Mouse (Mus musculus): ENCODE measurements around the gene 1700020N01Rik. TPM values are rescaled to one million over a fixed set of nuclear protein-coding genes. Genes with fewer than 3 reads are reported as not detected.

Gene 1700020N01Rik
- total RNA-seq, 2 experiments from 2014 or later = not detected

GRCm38 (mm10) chr10:21605011-21605571 lies 12.1 kb downstream of the 1700020N01Rik start:
- DNase-seq = peak; percentile 67

DNA sequence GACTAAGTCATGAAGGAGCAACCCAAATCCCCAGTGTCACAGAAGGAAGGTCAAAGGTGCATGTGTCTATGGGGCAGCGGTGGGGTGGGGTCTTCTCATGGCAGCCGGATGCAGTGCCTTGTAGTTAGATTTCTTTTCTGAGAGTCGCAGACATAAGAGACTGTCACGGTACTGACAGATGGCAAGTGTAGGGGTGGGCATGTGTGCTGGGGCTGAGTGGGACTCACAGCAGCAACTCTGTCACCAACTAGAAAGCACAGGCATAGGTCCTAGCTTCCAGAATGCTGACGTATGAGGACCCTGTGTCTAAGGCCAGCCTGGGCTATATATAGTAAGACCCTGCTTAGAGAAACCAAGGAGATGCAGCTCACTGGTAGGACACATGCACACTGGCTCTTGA lies 12.7 kb downstream of the 1700020N01Rik start:
- no peak for DNase-seq

DNA sequence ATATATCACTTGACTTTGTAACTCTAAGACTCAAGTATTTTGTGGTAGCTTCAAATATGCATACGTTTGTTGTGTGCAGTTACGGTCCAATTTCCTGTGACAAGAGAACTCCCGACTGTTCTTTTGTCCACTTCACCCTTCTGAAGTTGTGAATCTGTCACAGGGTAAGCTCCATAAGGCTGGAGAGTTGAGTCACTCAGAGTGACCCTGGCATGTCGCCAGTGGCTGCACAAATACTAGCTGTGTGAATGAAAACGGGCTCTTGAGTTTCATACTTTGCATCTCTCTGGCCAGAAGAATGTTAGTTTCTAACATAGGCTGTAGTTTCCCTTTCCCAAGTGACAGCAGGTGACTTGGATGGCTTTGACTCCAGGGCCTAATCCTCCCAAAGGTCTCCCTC lies 14.0 kb downstream of the 1700020N01Rik start:
- DNase-seq = peak; percentile 27

GRCm38 (mm10) chr10:21609583-21609982 lies 16.6 kb downstream of the 1700020N01Rik start:
- DNase-seq = no peak

DNA sequence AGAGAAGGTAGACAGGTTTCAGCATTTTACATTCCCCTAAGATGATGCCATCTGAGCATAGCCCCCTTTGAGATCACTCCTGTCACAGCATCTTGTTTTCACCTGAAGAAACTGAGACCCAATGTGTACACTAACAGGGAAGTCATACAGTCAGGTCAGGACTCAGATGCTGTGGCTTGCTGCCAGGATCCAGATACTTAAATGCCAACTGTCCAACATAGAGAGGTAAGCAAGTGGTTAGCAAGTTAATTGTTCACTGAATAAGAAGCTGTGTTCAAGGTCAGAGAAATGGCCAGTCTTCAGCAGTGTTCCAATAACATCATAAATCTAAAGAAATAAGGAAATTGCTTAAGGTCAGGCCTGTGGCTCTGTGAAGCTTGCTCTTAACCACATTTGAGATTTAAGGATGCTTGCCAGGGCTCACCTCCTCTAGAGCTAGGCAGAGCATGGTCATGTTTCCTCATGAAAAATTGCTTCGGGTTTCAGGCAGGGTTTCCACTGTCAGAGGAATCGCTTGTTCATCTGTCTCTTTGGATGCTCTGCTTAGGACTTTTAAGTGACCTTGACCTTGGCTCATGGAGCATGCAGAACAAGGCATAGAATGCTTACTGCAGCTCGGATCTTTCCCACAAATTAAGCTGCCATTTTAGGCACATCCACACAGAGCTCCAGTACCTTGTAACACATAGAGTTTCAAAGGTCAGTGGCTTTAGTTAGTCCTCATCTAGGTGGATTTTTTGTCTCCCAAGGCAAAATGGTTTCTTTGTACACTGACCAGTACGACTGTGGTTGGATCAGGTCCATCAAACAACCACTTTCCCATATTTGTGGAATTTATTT lies 20.3 kb downstream of the 1700020N01Rik start:
- DNase-seq = no peak

DNA sequence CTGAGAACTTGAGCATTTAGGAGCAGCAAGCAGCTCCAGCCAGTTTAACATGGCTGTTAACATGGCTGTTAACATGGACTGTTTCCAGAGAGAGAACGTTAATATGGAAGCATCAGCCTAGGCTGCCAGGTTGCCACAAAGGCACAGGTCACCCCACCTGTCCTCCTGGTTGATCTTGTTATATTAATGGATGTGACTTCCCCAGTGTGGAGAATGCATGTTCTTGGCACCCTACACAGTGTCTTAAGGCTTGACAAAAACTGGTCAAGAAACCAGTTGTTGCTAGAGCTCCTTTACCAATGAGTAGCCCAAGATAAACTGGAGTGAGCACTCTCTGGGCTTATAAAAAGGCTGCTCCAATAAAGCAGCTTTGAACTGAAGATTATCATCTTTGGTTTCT lies 21.6 kb downstream of the 1700020N01Rik start:
- no peak for DNase-seq

DNA sequence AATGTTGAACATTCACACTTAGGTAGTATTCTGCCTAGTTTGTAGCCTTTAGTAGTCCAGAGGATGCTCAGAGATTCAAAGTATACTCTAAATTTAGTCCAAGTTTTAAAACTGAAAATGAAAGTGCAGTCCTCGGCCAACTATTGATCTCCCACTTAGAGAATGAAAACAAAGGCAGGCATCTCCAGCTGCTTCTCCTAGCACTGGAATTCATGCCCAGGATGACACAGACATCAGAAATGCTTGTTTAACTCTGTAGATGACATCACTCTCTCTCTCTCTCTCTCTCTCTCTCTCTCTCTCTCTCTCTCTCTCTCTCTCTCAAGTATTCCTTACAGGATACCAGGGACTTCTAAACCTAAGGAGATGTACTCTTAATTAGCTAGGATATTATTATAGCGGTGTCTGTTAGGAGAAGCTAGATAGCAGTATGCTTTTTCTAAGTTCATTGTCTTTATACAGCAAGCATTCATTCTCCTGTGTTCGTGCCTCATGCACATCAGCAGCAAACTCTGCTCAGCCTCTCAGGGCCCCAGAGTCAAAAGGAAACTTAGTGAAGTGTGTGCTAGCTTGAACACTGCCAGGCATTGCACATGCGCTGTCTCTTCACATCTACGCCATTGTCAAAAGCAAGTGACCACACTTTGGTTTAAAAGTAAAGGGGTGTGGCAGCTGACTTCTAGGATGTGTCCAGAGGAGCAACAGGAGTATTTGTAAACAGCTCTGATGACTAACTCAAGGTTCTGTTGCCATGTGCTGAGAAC lies 26.0 kb downstream of the 1700020N01Rik start:
- DNase-seq = no peak

- no peak for DNase-seq
These were observed 29.1 kb downstream of the 1700020N01Rik start for GRCm38 (mm10) chr10:21622065-21622464.

DNA sequence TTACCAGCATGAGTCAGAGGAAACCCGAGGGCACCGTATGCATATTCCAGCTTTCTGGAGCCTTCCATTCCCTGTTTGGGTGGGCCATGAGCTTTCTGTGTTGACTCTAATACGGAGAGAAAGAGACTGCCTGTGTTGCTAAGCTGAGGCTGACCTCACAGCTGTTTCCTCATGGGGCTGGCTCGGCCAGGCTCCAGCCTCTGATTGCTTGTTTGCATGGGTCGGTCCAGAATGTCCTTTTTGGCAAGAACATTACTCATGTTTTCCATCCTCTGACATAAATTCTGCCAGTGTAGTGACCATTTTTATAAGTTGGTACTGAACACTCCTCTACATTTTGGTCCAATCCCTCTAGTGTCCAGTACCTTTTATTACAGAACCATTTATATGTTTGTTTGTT lies 35.6 kb downstream of the 1700020N01Rik start:
- DNase-seq = peak; percentile 83

GRCm38 (mm10) chr10:21629031-21629740 lies 36.2 kb downstream of the 1700020N01Rik start:
- DNase-seq = no peak

GRCm38 (mm10) chr10:21631481-21631880 lies 38.5 kb downstream of the 1700020N01Rik start:
- no peak for DNase-seq

DNA sequence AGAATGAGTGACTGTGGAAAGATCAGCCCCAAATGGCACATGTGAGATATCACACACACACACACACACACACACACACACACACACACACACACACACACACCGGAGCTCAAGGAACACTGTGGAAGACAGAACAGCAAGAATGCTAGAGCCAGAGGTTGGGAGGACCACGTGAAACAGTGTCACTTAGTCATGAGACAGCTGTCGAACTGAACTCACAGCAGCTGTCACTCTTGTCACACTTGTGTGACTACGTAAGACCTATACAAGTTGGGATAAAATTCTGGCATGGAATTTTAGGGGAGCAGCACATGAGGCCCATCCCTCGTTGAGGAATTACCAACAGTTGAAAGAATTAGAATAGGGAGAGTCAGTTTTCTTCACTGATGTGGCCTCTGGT lies 39.7 kb downstream of the 1700020N01Rik start:
- no peak for DNase-seq

- no peak for DNase-seq
These were observed 43.2 kb downstream of the 1700020N01Rik start for GRCm38 (mm10) chr10:21635988-21636710.

GRCm38 (mm10) chr10:21636711-21637081 lies 43.8 kb downstream of the 1700020N01Rik start:
- DNase-seq = peak; percentile 83

GRCm38 (mm10) chr10:21651388-21651787 lies 58.4 kb downstream of the 1700020N01Rik start:
- peak; percentile 5 for DNase-seq

DNA sequence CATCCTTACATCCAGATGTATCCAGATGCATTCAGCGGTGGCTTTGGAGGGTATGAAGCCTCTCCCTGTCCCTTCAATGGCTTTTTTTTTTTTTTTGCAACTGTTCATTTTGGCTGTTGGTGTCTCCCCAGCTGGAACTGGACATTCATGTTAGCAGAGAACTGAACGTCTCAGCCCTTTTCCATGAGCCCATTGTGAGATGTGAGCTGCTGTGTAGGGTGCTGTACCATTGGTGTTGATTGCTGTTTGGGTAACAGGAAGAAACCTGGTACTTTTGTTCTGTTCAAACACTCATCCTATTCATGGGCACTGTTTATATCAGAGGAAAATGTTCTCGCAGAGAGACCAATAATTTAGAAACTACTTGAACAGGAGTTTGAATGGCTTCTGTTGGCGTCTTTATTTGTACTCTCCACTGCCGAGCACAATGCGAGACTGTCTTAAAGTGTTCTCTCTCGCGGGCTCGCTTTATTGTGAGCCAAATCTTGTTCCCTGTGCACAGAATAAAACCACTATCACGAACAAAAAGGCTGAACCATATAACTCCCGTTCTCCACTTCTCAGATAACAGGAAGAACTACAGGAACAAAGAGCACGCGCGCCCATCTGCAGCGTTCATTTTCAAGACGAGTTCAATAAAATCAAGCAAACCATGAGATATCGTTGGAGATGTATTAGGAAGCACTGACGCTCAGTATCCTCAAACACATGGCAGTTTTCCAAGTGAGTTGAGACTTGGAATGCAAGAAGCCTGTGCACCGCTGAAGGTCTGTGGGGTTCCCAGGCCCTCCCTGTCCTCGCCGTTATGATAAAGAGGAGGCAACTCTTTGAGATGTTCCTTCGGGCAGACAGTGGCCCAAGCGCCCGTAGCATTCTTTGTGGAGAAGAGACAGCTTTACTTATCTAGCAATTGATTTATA lies 59.7 kb downstream of the 1700020N01Rik start:
- DNase-seq = no peak

GRCm38 (mm10) chr10:21653469-21653868 lies 60.5 kb downstream of the 1700020N01Rik start:
- no peak for DNase-seq

DNA sequence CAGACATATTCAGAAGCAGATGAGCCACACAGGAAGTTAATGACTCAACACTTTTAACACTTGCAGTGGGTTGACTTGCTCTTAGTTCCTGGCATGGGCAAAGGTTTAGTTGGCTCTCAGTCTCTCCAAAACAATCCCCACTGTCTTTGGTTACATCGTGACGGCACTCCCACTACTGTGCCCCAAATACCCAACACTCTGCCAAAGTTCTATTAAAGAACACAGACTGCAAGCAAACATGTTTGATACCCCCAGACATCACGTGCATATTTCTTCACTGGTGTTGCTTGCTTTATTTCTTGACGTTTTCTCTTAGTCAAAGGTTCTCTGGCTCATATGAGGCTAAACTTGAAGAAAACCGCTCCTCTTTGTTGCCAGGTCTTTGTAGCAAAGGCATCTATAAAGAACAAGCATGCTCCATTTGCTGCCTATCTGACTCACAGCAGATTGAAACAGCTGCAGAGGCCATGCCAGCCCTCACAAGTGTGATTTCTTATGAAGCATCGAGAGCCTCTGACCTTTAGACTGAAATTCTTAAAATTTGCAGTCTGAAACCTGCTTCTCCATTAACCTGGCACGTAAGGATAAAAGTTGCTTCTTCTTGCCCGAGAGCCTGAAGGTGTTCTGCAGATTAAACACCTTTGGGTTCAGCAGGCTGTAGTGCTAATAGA lies 66.8 kb downstream of the 1700020N01Rik start:
- peak; percentile 3 for DNase-seq

GRCm38 (mm10) chr10:21668976-21669375 lies 76.0 kb downstream of the 1700020N01Rik start:
- DNase-seq = peak; percentile 56

DNA sequence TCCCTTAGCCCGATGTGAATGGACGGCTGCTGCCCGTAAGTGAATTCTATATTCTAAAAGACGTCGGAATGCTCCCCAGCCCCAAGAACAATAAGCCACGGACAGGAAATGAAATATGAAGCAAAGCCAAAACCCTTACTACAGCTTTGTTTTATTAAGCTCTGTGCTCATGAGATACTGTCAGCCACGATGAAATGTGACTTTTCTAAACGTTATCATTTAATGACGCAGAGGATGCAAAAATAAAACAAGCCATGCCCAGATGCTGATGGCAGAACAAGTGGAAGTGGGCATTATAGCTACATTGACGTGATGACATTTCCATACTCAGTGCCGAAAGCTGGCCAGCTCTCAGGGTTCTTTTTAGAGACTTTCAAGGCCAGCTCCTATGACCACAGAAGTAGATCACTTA lies 76.8 kb downstream of the 1700020N01Rik start:
- peak; percentile 33 for DNase-seq

Data from heart, postnatal 4 days (tissue).